Mouse (Mus musculus) liver, adult 2 months (tissue): ENCODE measurements at regions not wholly inside any gene's neighbourhood (a gene's known extent, or its start where the extent isn't known, plus 50 kb on each side); places are given as distances from the start of the nearest gene placed in this dataset.

Source experiments
- DNase-seq: peaks from one replicate; pipeline ENCODE4 v3.0.0-alpha.2; 2011; ENCODE audit warnings: low read depth, low spot score; ENCODE audit errors: extremely low read depth
- H3K27ac ChIP-seq: fragments of 200-500 bp; replicated peaks from 2 replicates; pipeline ENCODE4 v1.5.1; 2012; ENCODE audit warnings: low read depth, mild to moderate bottlenecking, control low read depth, inconsistent platforms, low read length; ENCODE audit not compliant: insufficient read depth
- H3K27me3 ChIP-seq: fragments of 200-500 bp; 2 replicates; pipeline ENCODE4 v1.6.1; 2012; ENCODE audit warnings: mild to moderate bottlenecking, moderate library complexity, low read length, inconsistent platforms; ENCODE audit not compliant: control insufficient read depth, insufficient read depth
- H3K36me3 ChIP-seq: fragments of 200-500 bp; 2 replicates; pipeline ENCODE4 v1.6.1; 2012; ENCODE audit warnings: low read length, inconsistent platforms; ENCODE audit not compliant: control insufficient read depth, insufficient read depth
- H3K4me1 ChIP-seq: fragments of 200-500 bp; 2 replicates; pipeline ENCODE4 v1.6.1; 2011; ENCODE audit warnings: low read length; ENCODE audit not compliant: control insufficient read depth, insufficient read depth
- H3K4me3 ChIP-seq: fragments of 200-500 bp; 2 replicates; pipeline ENCODE4 v1.5.1; 2011; ENCODE audit warnings: low read depth, mild to moderate bottlenecking, control low read depth, low read length, moderate library complexity; ENCODE audit not compliant: insufficient read depth
- H3K79me2 ChIP-seq: fragments of 200-500 bp; 2 replicates; pipeline ENCODE4 v1.6.1; 2012; ENCODE audit warnings: inconsistent platforms, mild to moderate bottlenecking, low read length, moderate library complexity; ENCODE audit not compliant: control insufficient read depth, insufficient read depth
- H3K9ac ChIP-seq: fragments of 200-500 bp; 2 replicates; pipeline ENCODE4 v1.6.1; 2012; ENCODE audit warnings: low read depth, mild to moderate bottlenecking, control low read depth, inconsistent platforms, low read length
- CTCF ChIP-seq: fragments of 200-500 bp; IDR thresholded peaks from 2 replicates; pipeline ENCODE4 v1.5.1; 2011; ENCODE audit warnings: low read depth, low read length, control low read depth
- POLR2A ChIP-seq: fragments of 200-500 bp; IDR thresholded peaks from 2 replicates; pipeline ENCODE4 v1.6.1; 2011; ENCODE audit warnings: low read length, control low read depth; ENCODE audit not compliant: insufficient read depth; ENCODE audit errors: extremely low read depth
- WGBS: fragments of 180-500 bp; shearing (Covaris S2); methylation state at CpG from one replicate; pipeline ENCODE4 v1.1.7; 2018; 5-methylcytosine and 5-hydroxymethylcytosine counted together

DNA sequence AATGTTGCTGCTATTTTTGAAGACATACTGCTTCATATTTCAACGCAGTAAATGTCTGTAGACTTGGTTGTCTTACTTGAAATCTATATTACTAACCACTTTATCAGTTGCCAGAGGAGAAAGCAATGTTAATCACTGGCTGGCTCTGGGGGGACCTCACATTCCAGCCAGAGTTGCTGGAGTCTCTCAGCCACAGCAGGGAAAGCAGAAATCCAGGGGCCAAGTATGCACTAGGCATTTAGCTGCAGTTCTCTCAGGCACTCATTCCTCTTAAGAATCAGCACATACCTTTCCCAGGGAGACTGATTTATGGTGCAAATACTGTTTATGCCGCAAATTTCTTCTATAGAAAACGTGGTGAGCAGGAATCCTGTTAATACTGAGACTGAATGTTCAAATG, 933.6 kb upstream of the Lcorl start:
- no peak overlapping the region for H3K9ac ChIP-seq
- no peak for DNase-seq
- TF ChIP-seq CTCF (no peak), POLR2A (no peak)
- no peak overlapping the region for H3K27ac ChIP-seq
- no peak overlapping the region for H3K4me3 ChIP-seq
- no peaks in the 10 kb centered on the region for H3K27me3 ChIP-seq
- H3K4me1 ChIP-seq, result no peaks in the 10 kb centered on the region
- H3K79me2 ChIP-seq, result no peaks in the 10 kb centered on the region
- 72% methylated on average over 3 of the region's 3 CpGs for WGBS
- H3K36me3 ChIP-seq, result no peaks in the 10 kb centered on the region

DNA sequence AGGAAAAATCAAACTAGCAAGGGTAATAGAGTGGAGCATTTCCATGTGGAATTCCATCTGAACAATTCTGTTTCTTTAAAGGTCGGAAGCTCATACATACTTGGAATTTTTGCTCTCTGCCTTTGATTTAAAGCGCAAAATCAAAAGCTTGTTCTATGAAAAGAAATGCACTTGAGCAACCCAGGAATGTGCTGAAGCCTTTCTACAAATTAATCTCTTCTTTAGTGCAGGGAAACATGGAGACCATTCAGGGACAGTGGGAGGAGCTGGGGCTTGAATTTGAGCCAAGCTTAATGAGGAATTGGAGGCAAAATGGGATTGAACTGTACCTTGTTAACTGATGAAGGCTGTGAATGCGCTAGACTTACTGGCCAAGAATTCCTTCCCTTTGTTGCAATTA, 933.1 kb upstream of the Lcorl start:
- Histone ChIP-seq H3K27ac (no peak overlapping the region), H3K79me2 (no peaks in the 10 kb centered on the region), H3K36me3 (no peaks in the 10 kb centered on the region), H3K4me3 (no peak overlapping the region), H3K9ac (no peak overlapping the region), H3K27me3 (no peaks in the 10 kb centered on the region), H3K4me1 (no peaks in the 10 kb centered on the region)
- no peak for TF ChIP-seq POLR2A
- 83% methylated on average over 3 of the region's 3 CpGs for WGBS
- DNase-seq, result no peak

DNA sequence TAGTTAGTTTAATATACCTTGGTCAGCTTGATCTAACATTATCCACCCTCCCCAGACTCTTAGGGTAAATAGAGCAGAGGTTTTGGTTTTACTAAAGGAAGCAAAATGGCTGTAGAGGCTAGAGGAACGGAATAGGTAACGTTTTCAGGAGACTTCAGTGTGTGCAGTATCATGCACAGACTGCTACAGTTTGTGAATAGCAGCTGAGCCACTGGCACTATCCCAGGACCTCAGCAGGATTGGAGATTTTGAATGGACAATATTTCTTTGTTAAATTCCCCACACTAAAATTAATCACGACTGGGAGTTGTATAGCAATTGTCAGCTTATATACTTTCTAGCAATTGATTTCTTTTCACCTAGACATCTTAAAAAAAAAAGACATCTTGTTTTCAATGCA, 929.7 kb upstream of the Lcorl start:
- no peaks in the 10 kb centered on the region for H3K27me3 ChIP-seq
- no peaks in the 10 kb centered on the region for H3K79me2 ChIP-seq
- no peak overlapping the region for H3K4me3 ChIP-seq
- TF ChIP-seq POLR2A, result no peak
- no peak for TF ChIP-seq CTCF
- H3K36me3 ChIP-seq, result no peaks in the 10 kb centered on the region
- H3K9ac ChIP-seq, result no peak overlapping the region
- 84% methylated on average over 3 of the region's 3 CpGs for WGBS
- H3K4me1 ChIP-seq, result no peaks in the 10 kb centered on the region
- no peak for DNase-seq
- H3K27ac ChIP-seq, result no peak overlapping the region

DNA sequence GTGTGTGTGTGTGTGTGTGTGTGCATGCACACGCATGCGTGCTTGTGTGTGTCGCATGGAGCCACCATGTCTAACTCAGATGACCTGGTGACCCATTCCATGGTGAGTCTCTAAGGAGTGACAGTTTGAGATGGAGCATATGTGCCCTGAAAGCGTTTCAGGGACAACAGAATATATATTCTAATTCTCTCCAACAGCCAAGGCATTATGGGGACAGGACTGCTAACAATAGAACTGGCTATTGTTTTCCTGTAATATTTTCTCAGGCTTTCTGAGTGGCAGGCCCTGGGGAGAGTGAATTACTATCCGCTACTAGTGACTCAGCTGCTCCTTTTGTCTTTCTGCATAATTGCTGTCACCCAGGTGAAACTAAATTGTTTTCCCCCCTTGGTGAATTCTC, 898.7 kb upstream of the Lcorl start:
- Histone ChIP-seq H3K27me3 (no peaks in the 10 kb centered on the region), H3K27ac (no peak overlapping the region), H3K36me3 (no peaks in the 10 kb centered on the region), H3K4me1 (no peaks in the 10 kb centered on the region), H3K79me2 (no peaks in the 10 kb centered on the region), H3K9ac (no peak overlapping the region), H3K4me3 (no peak overlapping the region)
- DNase-seq, result no peak
- WGBS, result 75% methylated on average over 5 of the region's 5 CpGs
- TF ChIP-seq CTCF, result no peak
- no peak for TF ChIP-seq POLR2A

DNA sequence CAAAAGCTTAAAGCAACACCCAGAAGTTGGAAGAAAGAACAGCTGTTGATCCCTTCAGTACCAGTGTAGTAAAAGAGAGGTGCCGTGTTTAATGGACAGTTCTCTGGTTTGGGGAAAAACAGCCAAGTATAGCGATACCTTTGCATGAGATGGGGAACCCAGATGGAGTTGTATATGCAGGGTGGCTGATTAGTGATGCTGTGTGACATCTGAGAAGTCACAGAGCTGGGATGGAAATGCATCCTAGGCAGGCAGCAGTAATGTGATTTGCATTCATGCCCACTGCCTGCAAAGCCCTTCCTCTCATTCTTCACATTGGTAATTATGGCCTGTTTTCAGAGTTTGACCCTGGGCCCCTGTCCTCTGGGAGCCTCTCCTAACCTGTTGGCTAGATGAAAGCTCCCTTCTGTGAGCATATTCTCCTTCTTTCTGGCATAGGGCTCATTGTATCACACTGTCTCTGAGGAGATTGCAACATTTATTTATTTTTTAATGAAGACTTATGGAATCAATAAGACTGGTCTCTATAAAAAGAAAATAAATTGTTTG, 882.7 kb upstream of the Lcorl start:
- Histone ChIP-seq H3K4me1 (no peaks in the 10 kb centered on the region), H3K36me3 (no peaks in the 10 kb centered on the region), H3K27ac (no peak overlapping the region), H3K27me3 (no peaks in the 10 kb centered on the region), H3K79me2 (no peaks in the 10 kb centered on the region), H3K9ac (no peak overlapping the region), H3K4me3 (no peak overlapping the region)
- WGBS, result 92% methylated on average over 2 of the region's 2 CpGs
- TF ChIP-seq POLR2A (no peak), CTCF (no peak)
- DNase-seq, result no peak

DNA sequence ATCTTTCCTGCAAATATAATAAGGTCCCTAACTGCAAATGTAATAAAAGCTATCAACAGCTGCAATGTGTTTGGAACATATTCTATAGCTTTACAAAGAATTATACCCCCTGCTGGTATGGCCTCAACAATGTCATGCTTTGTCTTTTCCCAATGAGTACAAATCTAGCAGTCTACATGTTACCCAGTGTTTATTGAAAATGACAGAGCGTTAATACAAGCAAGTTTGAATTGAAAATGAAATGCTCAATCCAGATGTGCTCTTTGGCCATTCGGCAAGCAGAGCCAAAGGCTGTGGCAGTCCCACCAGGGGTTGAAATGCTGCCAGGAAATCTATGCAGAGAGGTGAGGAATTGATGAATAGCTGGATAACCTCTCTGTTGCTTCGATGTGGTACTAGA, 875.1 kb upstream of the Lcorl start:
- H3K27ac ChIP-seq, result no peak overlapping the region
- H3K36me3 ChIP-seq, result no peaks in the 10 kb centered on the region
- no peaks in the 10 kb centered on the region for H3K79me2 ChIP-seq
- H3K27me3 ChIP-seq, result no peaks in the 10 kb centered on the region
- no peaks in the 10 kb centered on the region for H3K4me1 ChIP-seq
- H3K4me3 ChIP-seq, result no peak overlapping the region
- no peak for TF ChIP-seq CTCF
- no peak for TF ChIP-seq POLR2A
- 96% methylated on average over 3 of the region's 3 CpGs for WGBS
- DNase-seq, result no peak
- H3K9ac ChIP-seq, result no peak overlapping the region
